25 mouse cellular contexts compared by ENCODE assay signal in genomic region chr3:122810986-122811385, GRCm38 (mm10).
"Had no signal": no experiment of that assay in that cellular context is flagged by ENCODE, and none has a peak within 500 bp of the region (broad histone marks: within the 10 kb centered on the region; RNA-seq: fewer than 3 reads in every experiment).

No protein-coding gene starts in this region.

- H3K36me3 ChIP-seq: heart, embryonic 15.5 days; hindbrain, embryonic 13.5 days; hindbrain, embryonic 15.5 days; limb, embryonic 12.5 days; liver, embryonic 13.5 days; liver, embryonic 15.5 days had no signal

- H3K27me3 ChIP-seq: heart, embryonic 13.5 days; heart, embryonic 15.5 days; hindbrain, embryonic 13.5 days; hindbrain, embryonic 15.5 days; intestine, embryonic 15.5 days; limb, embryonic 12.5 days; liver, embryonic 13.5 days; liver, embryonic 15.5 days had no signal

- H3K9me3 ChIP-seq: heart, embryonic 15.5 days; hindbrain, embryonic 13.5 days; hindbrain, embryonic 15.5 days; intestine, embryonic 15.5 days; limb, embryonic 10.5 days; limb, embryonic 12.5 days; liver, embryonic 13.5 days; liver, embryonic 15.5 days had no signal

- H3K4me3 ChIP-seq: heart, adult 2 months; heart, embryonic 13.5 days; heart, embryonic 15.5 days; hindbrain, embryonic 13.5 days; hindbrain, embryonic 15.5 days; intestine, embryonic 15.5 days; left cerebral cortex, adult 2 months; limb, embryonic 10.5 days; limb, embryonic 12.5 days; liver, embryonic 13.5 days; liver, embryonic 15.5 days had no signal

- H3K4me2 ChIP-seq: heart, embryonic 11.5 days; heart, embryonic 13.5 days; heart, embryonic 15.5 days; hindbrain, embryonic 13.5 days; hindbrain, embryonic 15.5 days; intestine, embryonic 15.5 days; limb, embryonic 12.5 days; liver, embryonic 11.5 days; liver, embryonic 13.5 days; liver, embryonic 15.5 days had no signal

- H3K27ac ChIP-seq: heart, adult 2 months; heart, embryonic 13.5 days; heart, embryonic 15.5 days; hindbrain, embryonic 13.5 days; hindbrain, embryonic 15.5 days; intestine, embryonic 15.5 days; left cerebral cortex, adult 2 months; limb, embryonic 10.5 days; limb, embryonic 12.5 days; liver, embryonic 13.5 days; liver, embryonic 15.5 days had no signal

- ATAC-seq: inflammation-experienced regulatory T-cells, adult 6 months; intestine, embryonic 15.5 days had no signal

- H3K4me1 ChIP-seq: heart, embryonic 15.5 days; limb, embryonic 10.5 days; limb, embryonic 12.5 days; liver, embryonic 13.5 days; liver, embryonic 15.5 days had no signal

- DNase-seq: gastrocnemius, postnatal 14 days; gastrocnemius, postnatal 36 days; heart, adult 11 months; heart, adult 2 months; heart, postnatal 14 days; heart, postnatal 36 days; kidney, adult 11 months; kidney, adult 2 months; kidney, postnatal 10 days; kidney, postnatal 25 days; kidney, postnatal 4 days; liver; liver, embryonic 13.5 days had no signal

- H3K9ac ChIP-seq: heart, embryonic 13.5 days; heart, embryonic 15.5 days; hindbrain, embryonic 13.5 days; hindbrain, embryonic 15.5 days; intestine, embryonic 15.5 days; limb, embryonic 12.5 days; liver, embryonic 13.5 days; liver, embryonic 15.5 days had no signal
